Mouse (Mus musculus): Measurements from ENCODE around the gene Rad1. TPM values are rescaled to one million over a fixed set of nuclear protein-coding genes. Genes with fewer than 3 reads are reported as not detected.

Rad1 gene
- 11.4 and 13.4 TPM in 2 replicates for polyA plus RNA-seq (2012; ENCODE audit: low replicate concordance)

GRCm38 (mm10) chr15:10485484-10486364 is at the start of gene Rad1, which contains the start of gene Brix1:
Rad1 (plus strand) TSS chr15:10486018.
Brix1 (minus strand) TSS chr15:10485947.

GRCm38 (mm10) chr15:10470151-10470831 is 15.5 kb upstream of the Rad1 start, which contains the start of gene Dnajc21:
Dnajc21 (minus strand) TSS chr15:10470516.

Other genes with a start within 250 kb of the Rad1 start
- not detected in 2 replicates for gene Gm21973, start 160.6 kb upstream of the Rad1 start, polyA plus RNA-seq (2012; ENCODE audit: low replicate concordance)
- gene Agxt2, start 127.5 kb upstream of the Rad1 start, polyA plus RNA-seq (2012; ENCODE audit: low replicate concordance), result not detected in 2 replicates
- 6.0 and 7.1 TPM in 2 replicates for gene Dnajc21, start 15.5 kb upstream of the Rad1 start, polyA plus RNA-seq (2012; ENCODE audit: low replicate concordance)
- gene Brix1, start 71 bp upstream of the Rad1 start, polyA plus RNA-seq (2012; ENCODE audit: low replicate concordance), result 20.2 and 24.0 TPM in 2 replicates
- not detected in 2 replicates for gene Ttc23l, start 72.7 kb downstream of the Rad1 start, polyA plus RNA-seq (2012; ENCODE audit: low replicate concordance)
- 0.26 TPM in 1 of 2 replicates, not detected in the other for gene Rai14, start 228.6 kb downstream of the Rad1 start, polyA plus RNA-seq (2012; ENCODE audit: low replicate concordance)